Mouse (Mus musculus) kidney, postnatal 25 days (tissue): Measurements from ENCODE around the gene Fam76b.

Experiments used
- DNase-seq, 2 experiments: peaks; one replicate each; pipeline ENCODE4 v3.0.0; 2021; ENCODE audit warnings: mixed read lengths in 2 of 2

The Fam76b gene

DNA sequence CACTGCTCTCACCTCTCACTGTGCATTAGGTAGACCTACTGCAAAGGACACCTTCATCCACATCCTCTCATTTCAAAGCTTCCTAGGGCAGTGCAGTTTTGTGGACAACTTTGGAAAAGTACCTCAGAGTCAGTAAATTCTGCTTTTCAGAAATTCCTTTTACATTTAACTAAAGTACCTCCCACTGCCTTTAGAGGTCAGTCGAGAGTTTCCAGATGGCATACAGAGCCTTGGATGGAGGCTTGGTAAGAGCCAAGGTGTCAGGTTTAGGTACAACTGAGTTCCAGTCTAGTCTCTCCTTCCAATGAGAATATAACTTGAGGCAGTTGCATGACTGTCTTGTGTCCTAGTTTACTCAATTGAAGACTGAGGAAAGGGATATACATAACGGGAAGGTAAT is 46.8 kb downstream of the Fam76b start:
- DNase-seq, result no peak

DNA sequence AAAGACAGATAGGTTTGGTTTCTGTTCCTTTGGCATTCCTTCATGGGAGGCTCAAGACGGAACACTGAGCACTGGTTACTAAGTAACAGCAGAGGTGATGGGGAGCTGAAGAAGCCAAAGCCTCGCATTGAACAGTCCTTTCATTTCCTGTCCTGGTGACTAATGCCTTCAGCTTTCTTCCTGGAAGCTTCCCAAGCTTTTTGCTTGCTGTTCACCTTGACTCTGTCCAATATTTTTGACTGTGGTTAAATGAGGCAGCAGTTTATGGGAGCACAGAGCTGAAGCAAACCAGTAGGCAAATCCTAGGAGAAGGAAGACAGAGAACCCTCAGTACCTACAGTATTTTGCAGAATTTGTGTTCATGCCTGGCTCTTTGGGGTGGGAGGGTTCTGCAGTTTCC is 47.8 kb downstream of the Fam76b start:
- DNase-seq, result no peak

DNA sequence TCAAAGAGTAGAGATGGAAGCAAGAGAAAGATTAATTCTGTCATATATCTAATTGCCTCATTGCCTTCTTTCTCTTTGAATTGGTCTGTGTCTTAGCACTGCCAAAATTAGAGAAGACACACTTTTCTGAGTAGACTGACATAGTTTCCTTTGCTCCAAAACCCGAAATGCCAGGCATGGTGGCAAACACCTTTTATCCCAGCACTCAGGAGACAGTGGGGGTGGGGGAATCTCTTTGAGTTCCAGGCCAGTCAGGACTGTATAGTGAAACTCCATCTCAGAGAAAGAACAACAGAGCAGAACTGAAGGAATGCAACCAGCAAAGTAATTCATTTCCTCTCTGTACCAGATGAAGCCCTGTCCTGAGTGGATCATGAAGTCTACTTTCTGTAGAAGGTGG is 53.2 kb downstream of the Fam76b start:
- DNase-seq, result no peak

- no peak for DNase-seq
These were observed 55.0 kb downstream of the Fam76b start for GRCm38 (mm10) chr9:13882478-13882877.

GRCm38 (mm10) chr9:13888981-13889380 is 61.5 kb downstream of the Fam76b start:
- no peak for DNase-seq

GRCm38 (mm10) chr9:13889657-13890056 is 62.1 kb downstream of the Fam76b start:
- DNase-seq, result peak; percentile 84 to 86

- DNase-seq, result no peak
These were observed 62.7 kb downstream of the Fam76b start for GRCm38 (mm10) chr9:13890171-13890570.

DNA sequence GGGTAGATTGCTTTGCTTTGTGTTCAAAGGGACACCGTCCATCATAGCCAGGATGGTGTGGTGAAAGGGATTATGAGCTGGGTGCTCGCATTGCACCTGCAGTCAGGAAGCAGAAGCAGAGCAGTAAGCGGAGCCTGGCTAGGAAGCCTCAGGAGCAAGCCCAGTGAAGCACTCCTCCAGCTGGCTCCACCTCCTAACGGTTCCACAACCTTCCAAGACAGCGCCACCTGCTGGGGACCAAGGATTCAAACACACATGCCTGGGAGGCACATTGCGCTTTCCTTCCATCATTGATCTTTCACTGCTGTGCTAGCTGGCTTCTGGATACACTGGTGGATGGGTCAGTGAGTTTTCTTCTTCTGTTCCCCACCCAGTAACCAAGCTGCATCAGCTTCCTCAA is 64.4 kb downstream of the Fam76b start:
- no peak for DNase-seq

- no peak for DNase-seq
These were observed 65.5 kb downstream of the Fam76b start for GRCm38 (mm10) chr9:13893044-13893443.

DNA sequence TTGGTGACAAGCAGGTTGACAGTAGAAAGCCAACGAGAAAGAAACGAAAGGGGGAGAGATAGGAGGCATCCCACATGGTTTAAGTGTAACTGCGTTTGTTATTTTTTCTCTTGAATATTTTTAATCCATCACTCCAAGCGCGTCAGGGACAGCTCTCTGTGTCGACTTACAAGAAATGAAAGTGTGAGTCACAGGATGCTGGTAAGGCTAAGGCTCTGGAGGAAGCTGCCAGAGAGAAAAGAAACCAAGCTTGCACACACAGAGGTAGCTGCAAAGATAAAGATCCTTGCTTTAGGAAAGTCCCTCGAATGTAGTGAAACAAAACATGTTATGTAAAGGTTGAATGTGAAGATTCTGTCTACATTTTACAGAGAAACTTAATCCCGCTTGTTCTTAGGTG is 67.0 kb downstream of the Fam76b start:
- no peak for DNase-seq

DNA sequence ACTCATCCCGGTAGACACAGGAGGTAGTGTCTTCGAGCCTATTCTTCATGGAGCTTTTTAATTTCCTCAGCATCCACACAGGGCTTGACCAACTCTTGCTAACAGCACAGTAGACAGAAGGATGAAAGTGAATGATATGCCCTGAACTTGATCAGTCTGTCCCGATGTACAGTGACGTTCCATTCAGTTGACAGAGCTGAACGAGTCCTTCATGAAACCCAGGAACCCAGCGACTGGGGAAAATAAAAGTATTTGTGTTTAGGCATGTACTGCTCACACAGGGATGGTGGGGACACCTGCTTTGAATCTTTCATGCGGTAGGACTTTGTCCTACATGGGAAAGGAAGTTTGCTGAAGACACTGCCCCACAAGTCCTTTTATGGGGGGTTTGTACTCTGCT is 67.4 kb downstream of the Fam76b start:
- DNase-seq, result no peak

DNA sequence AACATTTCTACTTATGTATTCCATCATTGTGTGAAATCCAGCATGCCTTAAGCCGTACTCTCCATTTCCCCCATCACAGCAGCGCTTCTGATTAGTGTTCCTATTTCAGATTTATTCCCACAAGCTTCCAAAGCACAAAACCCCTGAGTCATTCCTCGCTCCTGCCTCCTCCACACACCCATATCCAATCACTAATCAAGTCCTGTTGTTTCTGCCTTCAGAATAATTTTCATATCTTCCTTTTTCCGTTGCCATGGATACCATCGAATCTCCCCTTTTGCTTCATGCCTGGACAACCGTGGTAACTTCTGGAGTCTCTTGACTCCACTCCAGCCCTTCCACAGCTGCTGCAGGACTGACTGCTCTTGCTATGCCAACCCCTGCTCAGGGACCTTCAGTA is 68.5 kb downstream of the Fam76b start:
- no peak for DNase-seq

GRCm38 (mm10) chr9:13898510-13899305 is 71.2 kb downstream of the Fam76b start:
- DNase-seq, result no peak

DNA sequence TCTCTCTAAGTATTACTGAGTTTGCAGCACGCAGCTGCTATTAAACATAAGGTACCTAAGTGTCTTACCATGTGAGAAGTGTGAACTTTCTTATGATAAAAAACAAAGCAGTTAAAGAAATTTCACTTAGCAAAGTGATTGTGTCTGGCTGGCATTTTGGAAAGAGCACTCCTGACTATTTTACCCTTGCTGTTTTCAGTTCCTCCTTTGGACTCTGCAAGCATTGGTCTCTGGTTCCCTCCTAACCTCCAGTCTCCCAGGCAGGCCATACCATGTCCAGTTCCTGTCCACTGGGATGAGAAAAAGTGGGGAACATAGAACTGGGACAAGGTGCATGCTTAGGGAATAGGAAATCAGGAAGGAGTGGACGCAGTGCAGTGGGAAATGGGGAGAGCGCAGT is 74.5 kb downstream of the Fam76b start:
- no peak for DNase-seq

DNA sequence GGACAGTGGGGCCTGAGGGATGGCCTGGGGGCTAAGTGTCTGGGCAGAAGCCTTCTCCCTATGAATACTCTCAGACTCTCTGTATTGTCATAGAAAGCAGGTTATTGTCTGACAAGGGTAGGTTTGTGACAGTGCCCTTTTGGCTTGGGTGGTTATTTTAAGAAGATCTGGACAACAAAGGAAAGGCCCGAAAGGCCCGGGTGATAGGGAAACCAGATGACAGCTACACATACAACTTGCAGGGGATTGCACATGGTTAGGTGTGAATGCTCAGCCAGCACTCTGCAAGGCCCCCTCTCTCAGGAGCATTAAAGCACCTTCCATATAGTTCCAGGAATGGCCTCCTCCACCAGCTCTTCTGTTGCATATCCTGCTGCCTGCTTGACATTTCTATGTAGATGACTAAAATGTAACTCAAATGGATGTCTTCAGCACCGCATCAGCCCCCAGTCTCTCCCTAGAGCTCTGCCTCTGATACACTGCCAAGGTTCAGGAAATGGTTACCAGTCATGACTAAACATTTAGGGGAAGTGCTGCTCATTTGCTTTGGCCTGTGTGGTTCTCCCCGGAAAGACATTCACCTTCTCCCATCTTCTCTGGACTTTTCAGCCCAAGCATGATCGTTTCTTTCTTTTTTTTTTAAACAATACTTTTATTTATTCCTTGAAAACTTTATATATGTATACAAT is 76.7 kb downstream of the Fam76b start:
- DNase-seq, result no peak
